Mouse (Mus musculus) liver, postnatal 0 days (tissue): ENCODE measurements around the gene Zbtb20.

Experiments
- CTCF ChIP-seq: sonication (generic); IDR thresholded peaks from 2 replicates; pipeline ENCODE4 v1.5.1; 2016; ENCODE audit warnings: antibody characterized with exemption, low read depth
- EP300 ChIP-seq: IDR thresholded peaks from 2 replicates; pipeline ENCODE4 v1.6.1; 2016; ENCODE audit warnings: antibody characterized with exemption, low read depth, mild to moderate bottlenecking

DNA sequence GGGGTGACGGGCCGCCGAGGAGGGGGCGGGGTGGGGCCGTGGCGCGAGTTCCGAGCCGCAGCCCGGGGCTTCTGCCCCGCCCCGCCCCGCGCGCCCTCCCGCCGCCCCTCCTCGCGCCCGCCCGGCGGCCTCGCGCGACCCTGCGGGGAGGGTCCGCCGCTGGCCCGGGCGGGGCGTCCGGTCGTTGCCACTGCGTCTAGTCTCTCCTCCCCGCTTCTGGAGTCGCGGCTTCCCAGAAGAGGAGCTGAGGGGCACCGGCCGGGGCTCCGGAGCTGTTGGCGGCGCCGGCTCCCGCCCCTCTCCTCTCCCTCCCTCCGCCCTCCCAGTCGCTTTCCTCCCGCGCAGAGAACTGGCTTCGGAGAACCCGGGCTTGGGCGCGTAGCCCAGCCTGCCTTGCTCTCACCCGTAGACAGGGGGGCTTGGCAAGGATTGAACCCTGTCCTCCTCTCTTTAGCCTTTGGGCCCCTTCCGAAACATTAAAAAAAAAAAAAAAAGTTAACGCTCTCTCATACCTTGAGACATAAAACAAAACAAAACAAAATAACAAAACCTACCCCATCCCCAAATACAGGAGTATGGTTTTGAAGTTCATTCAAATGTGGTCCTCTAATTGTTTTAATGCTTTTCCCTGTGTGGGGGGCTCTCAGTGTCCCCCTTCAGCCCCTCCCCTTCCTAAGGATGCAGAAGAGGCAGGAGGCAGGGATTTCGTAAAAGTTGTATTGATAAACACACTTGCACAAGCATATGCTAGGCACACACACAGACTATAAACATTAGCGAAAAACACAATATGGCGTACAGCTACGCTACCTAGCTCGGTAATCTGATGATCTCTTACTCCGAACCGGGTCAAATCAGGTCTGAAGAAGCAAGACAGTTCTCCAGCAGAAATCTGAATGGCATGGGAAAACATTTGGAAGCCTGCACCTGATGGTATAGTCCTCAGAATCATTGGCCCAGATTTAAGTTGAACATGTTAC is 630 bp downstream of the Zbtb20 start:
- TF ChIP-seq EP300 (no peak), CTCF (no peak)
